In the genomic region with DNA sequence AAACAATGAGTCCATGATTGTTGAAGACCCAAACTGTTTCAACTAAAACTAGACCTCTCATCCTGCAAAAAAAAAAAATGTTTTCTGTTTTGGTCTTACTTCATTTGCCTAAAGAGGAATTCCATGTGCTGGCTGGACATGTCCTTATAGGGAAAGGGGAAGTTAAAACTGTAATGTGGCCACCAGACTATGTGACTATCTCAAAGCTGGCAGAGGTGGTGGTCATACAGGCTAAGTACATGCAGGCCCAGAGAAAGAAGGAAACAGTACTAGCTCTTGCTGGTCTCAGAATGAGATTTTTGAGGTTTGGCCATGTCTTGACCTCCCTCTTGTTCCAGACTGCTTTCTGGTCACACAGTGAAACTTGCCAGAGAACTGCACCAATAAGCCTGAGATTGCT, we compare ENCODE assay signal across 21 mouse cellular contexts.
"Had no signal": no experiment of that assay in that cellular context is flagged by ENCODE, and none has a peak within 500 bp of the region (broad histone marks: within the 10 kb centered on the region; RNA-seq: fewer than 3 reads in every experiment).

No protein-coding gene starts in this region.

- H3K27me3 ChIP-seq: limb, embryonic 12.5 days; limb, embryonic 15.5 days; megakaryocyte, embryonic 14.5 days; midbrain, embryonic 12.5 days; midbrain, embryonic 15.5 days; neural tube, embryonic 12.5 days; neural tube, embryonic 15.5 days had no signal

- H3K4me3 ChIP-seq: limb, embryonic 12.5 days; limb, embryonic 15.5 days; megakaryocyte, embryonic 14.5 days; midbrain, embryonic 12.5 days; midbrain, embryonic 15.5 days; neural tube, embryonic 12.5 days; neural tube, embryonic 15.5 days had no signal

- H3K9me3 ChIP-seq: limb, embryonic 12.5 days; limb, embryonic 15.5 days; megakaryocyte, embryonic 14.5 days; midbrain, embryonic 12.5 days; midbrain, embryonic 15.5 days; neural tube, embryonic 12.5 days; neural tube, embryonic 15.5 days had no signal

- H3K4me1 ChIP-seq: limb, embryonic 12.5 days; limb, embryonic 15.5 days; midbrain, embryonic 12.5 days; midbrain, embryonic 15.5 days; neural tube, embryonic 12.5 days; neural tube, embryonic 15.5 days had no signal

- DNase-seq: kidney, adult 9 months; kidney, postnatal 14 days; kidney, postnatal 4 days; left cerebral cortex, postnatal 4 days; liver, postnatal 0 days; lung, embryonic 14.5 days; lung, postnatal 14 days; lung, postnatal 4 days; retina, postnatal 1 day; right cerebral cortex, postnatal 25 days; spleen, adult 18-20 months; thymus, adult 18-20 months; thymus, postnatal 36 days had no signal

- ATAC-seq: liver, postnatal 0 days; midbrain, embryonic 15.5 days had no signal

- H3K36me3 ChIP-seq: limb, embryonic 12.5 days; limb, embryonic 15.5 days; midbrain, embryonic 12.5 days; midbrain, embryonic 15.5 days; neural tube, embryonic 12.5 days; neural tube, embryonic 15.5 days had no signal

- H3K27ac ChIP-seq: limb, embryonic 12.5 days; limb, embryonic 15.5 days; liver, embryonic 14.5 days; midbrain, embryonic 12.5 days; midbrain, embryonic 15.5 days; neural tube, embryonic 12.5 days; neural tube, embryonic 15.5 days had no signal
